Mouse (Mus musculus): ENCODE results near the gene H2al1b. TPM values are rescaled to one million over a fixed set of nuclear protein-coding genes. Genes with fewer than 3 reads are reported as not detected.
"Not testable (repeated sequence)": the region's sequence is repeated elsewhere in the genome, so short reads cannot be mapped to it uniquely, and the experiment has no call there.

Gene H2al1b
- not detected in 2 replicates for polyA plus RNA-seq (2015; fragmentation: Nextera tagmentation; extraction: Ambion mirVana)

GRCm38 (mm10) chrX:11302132-11302531 lies at the start of gene H2al1b:
TSS of gene H2al1b (plus strand) at chrX:11302432.
- H3K36me3 ChIP-seq (ENCODE audit: control insufficient read depth, insufficient read depth, low read length); H3K9ac ChIP-seq (ENCODE audit: low read length); H3K9me3 ChIP-seq (ENCODE audit: control insufficient read depth, low read length); DNase-seq (ENCODE audit: low spot score); H3K4me1 ChIP-seq (replicated peaks; ENCODE audit: control insufficient read depth, insufficient read depth); H3K27ac ChIP-seq (replicated peaks); ATAC-seq (ENCODE audit: low FRiP score, low TSS enrichment); H3K4me2 ChIP-seq (replicated peaks; ENCODE audit: low read depth); H3K27me3 ChIP-seq (ENCODE audit: control insufficient read depth, insufficient read depth, low read length); H3K4me3 ChIP-seq (ENCODE audit: low read depth, low read length): not testable (repeated sequence)
- 83% methylated on average over 1 of the region's 3 CpGs for WGBS

GRCm38 (mm10) chrX:11254062-11254461 lies 48.2 kb upstream of the H2al1b start:
- no peak overlapping the region for H3K4me3 ChIP-seq (ENCODE audit: low read depth, low read length)
- no peak overlapping the region for H3K4me2 ChIP-seq (replicated peaks; ENCODE audit: low read depth)
- H3K4me1 ChIP-seq (replicated peaks; ENCODE audit: control insufficient read depth, insufficient read depth): no peaks in the 10 kb centered on the region
- no peaks in the 10 kb centered on the region for H3K27me3 ChIP-seq (ENCODE audit: control insufficient read depth, insufficient read depth, low read length)
- H3K36me3 ChIP-seq (ENCODE audit: control insufficient read depth, insufficient read depth, low read length): no peaks in the 10 kb centered on the region
- no peaks in the 10 kb centered on the region for H3K9me3 ChIP-seq (ENCODE audit: control insufficient read depth, low read length)
- no peak for ATAC-seq (ENCODE audit: low FRiP score, low TSS enrichment)
- no peak overlapping the region for H3K9ac ChIP-seq (ENCODE audit: low read length)
- WGBS: 58% methylated on average over 5 of the region's 5 CpGs
- no peak for DNase-seq (ENCODE audit: low spot score)
- no peak overlapping the region for H3K27ac ChIP-seq (replicated peaks)
- TF ChIP-seq EP300 (optimal IDR thresholded peaks at IDR 0.05) (no peak), CTCF (IDR thresholded peaks at IDR 0.05; ENCODE audit: low read depth) (no peak)

- H3K9me3 ChIP-seq (ENCODE audit: control insufficient read depth, low read length): no peaks in the 10 kb centered on the region
- no peak for DNase-seq (ENCODE audit: low spot score)
- WGBS: 45% methylated on average over 11 of the region's 11 CpGs
- no peak overlapping the region for H3K4me3 ChIP-seq (ENCODE audit: low read depth, low read length)
- H3K27me3 ChIP-seq (ENCODE audit: control insufficient read depth, insufficient read depth, low read length): no peaks in the 10 kb centered on the region
- H3K27ac ChIP-seq (replicated peaks): no peak overlapping the region
- no peaks in the 10 kb centered on the region for H3K36me3 ChIP-seq (ENCODE audit: control insufficient read depth, insufficient read depth, low read length)
- TF ChIP-seq CTCF (IDR thresholded peaks at IDR 0.05; ENCODE audit: low read depth) (no peak), EP300 (optimal IDR thresholded peaks at IDR 0.05) (no peak)
- no peak overlapping the region for H3K9ac ChIP-seq (ENCODE audit: low read length)
- no peak overlapping the region for H3K4me2 ChIP-seq (replicated peaks; ENCODE audit: low read depth)
- H3K4me1 ChIP-seq (replicated peaks; ENCODE audit: control insufficient read depth, insufficient read depth): no peaks in the 10 kb centered on the region
- ATAC-seq (ENCODE audit: low FRiP score, low TSS enrichment): no peak
Measured at GRCm38 (mm10) chrX:11254521-11255207, 47.6 kb upstream of the H2al1b start.

- Histone ChIP-seq H3K4me3 (ENCODE audit: low read depth, low read length) (no peak overlapping the region), H3K27ac (replicated peaks) (no peak overlapping the region), H3K4me2 (replicated peaks; ENCODE audit: low read depth) (no peak overlapping the region), H3K36me3 (ENCODE audit: control insufficient read depth, insufficient read depth, low read length) (no peaks in the 10 kb centered on the region), H3K4me1 (replicated peaks; ENCODE audit: control insufficient read depth, insufficient read depth) (no peaks in the 10 kb centered on the region), H3K9me3 (ENCODE audit: control insufficient read depth, low read length) (no peaks in the 10 kb centered on the region), H3K9ac (ENCODE audit: low read length) (no peak overlapping the region), H3K27me3 (ENCODE audit: control insufficient read depth, insufficient read depth, low read length) (no peaks in the 10 kb centered on the region)
- DNase-seq (ENCODE audit: low spot score): no peak
- 55% methylated on average over 8 of the region's 8 CpGs for WGBS
- no peak for ATAC-seq (ENCODE audit: low FRiP score, low TSS enrichment)
- TF ChIP-seq EP300 (optimal IDR thresholded peaks at IDR 0.05) (no peak), CTCF (IDR thresholded peaks at IDR 0.05; ENCODE audit: low read depth) (no peak)
Measured at GRCm38 (mm10) chrX:11255564-11256360, 46.5 kb upstream of the H2al1b start.

GRCm38 (mm10) chrX:11264918-11265317 lies 37.3 kb upstream of the H2al1b start:
- no peaks in the 10 kb centered on the region for H3K4me1 ChIP-seq (replicated peaks; ENCODE audit: control insufficient read depth, insufficient read depth)
- H3K9me3 ChIP-seq (ENCODE audit: control insufficient read depth, low read length): no peaks in the 10 kb centered on the region
- TF ChIP-seq EP300 (optimal IDR thresholded peaks at IDR 0.05) (no peak), CTCF (IDR thresholded peaks at IDR 0.05; ENCODE audit: low read depth) (no peak)
- no peak overlapping the region for H3K9ac ChIP-seq (ENCODE audit: low read length)
- no peak overlapping the region for H3K4me3 ChIP-seq (ENCODE audit: low read depth, low read length)
- no peaks in the 10 kb centered on the region for H3K27me3 ChIP-seq (ENCODE audit: control insufficient read depth, insufficient read depth, low read length)
- no peak for DNase-seq (ENCODE audit: low spot score)
- H3K27ac ChIP-seq (replicated peaks): no peak overlapping the region
- no peak for ATAC-seq (ENCODE audit: low FRiP score, low TSS enrichment)
- no peak overlapping the region for H3K4me2 ChIP-seq (replicated peaks; ENCODE audit: low read depth)
- no peaks in the 10 kb centered on the region for H3K36me3 ChIP-seq (ENCODE audit: control insufficient read depth, insufficient read depth, low read length)
- WGBS: 52% methylated on average over 8 of the region's 8 CpGs

- TF ChIP-seq EP300 (optimal IDR thresholded peaks at IDR 0.05): no peak
- no peak for ATAC-seq (ENCODE audit: low FRiP score, low TSS enrichment)
Measured at GRCm38 (mm10) chrX:11267791-11268190, 34.4 kb upstream of the H2al1b start.

More at GRCm38 (mm10) chrX:11267791-11268190, 34.4 kb upstream of the H2al1b start:
- no peaks in the 10 kb centered on the region for H3K27me3 ChIP-seq (ENCODE audit: control insufficient read depth, insufficient read depth, low read length)
- DNase-seq (ENCODE audit: low spot score): no peak
- WGBS: 44% methylated on average over 7 of the region's 7 CpGs
- no peaks in the 10 kb centered on the region for H3K36me3 ChIP-seq (ENCODE audit: control insufficient read depth, insufficient read depth, low read length)
- no peak overlapping the region for H3K4me2 ChIP-seq (replicated peaks; ENCODE audit: low read depth)
- no peaks in the 10 kb centered on the region for H3K9me3 ChIP-seq (ENCODE audit: control insufficient read depth, low read length)
- no peak overlapping the region for H3K27ac ChIP-seq (replicated peaks)
- H3K4me1 ChIP-seq (replicated peaks; ENCODE audit: control insufficient read depth, insufficient read depth): no peaks in the 10 kb centered on the region
- no peak overlapping the region for H3K9ac ChIP-seq (ENCODE audit: low read length)
- no peak overlapping the region for H3K4me3 ChIP-seq (ENCODE audit: low read depth, low read length)
